Mouse (Mus musculus): ENCODE data around the gene Nudt22.

Gene Nudt22

GRCm38 (mm10) chr19:6949951-6950350 lies 46.0 kb downstream of the Nudt22 start:
- DNase-seq (ENCODE audit: low spot score): no peak

- no peak for DNase-seq (ENCODE audit: low spot score)
These were observed 46.4 kb downstream of the Nudt22 start for GRCm38 (mm10) chr19:6949532-6949931.

GRCm38 (mm10) chr19:6948186-6948585 lies 47.7 kb downstream of the Nudt22 start:
- DNase-seq (ENCODE audit: low spot score): no peak

DNA sequence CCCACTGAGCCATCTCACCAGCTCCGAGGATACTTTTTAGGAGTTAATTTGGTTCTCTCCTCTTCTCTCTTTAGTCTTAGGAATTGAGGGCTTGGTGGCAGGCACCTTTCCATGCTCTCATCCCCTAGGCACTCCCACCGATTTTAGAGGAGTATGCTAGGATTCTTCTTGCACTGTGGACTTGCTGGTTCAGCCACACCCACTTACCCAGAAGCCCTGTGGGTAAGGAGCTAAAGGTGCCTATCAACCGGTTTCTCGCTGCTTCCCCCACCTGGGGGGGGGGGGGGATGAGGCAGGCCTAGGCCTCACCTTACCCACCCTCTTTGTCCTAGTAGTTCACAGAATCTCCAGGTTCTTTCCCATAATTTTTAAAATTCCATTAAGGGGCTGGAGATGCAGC lies 48.2 kb downstream of the Nudt22 start:
- DNase-seq (ENCODE audit: low spot score): no peak

DNA sequence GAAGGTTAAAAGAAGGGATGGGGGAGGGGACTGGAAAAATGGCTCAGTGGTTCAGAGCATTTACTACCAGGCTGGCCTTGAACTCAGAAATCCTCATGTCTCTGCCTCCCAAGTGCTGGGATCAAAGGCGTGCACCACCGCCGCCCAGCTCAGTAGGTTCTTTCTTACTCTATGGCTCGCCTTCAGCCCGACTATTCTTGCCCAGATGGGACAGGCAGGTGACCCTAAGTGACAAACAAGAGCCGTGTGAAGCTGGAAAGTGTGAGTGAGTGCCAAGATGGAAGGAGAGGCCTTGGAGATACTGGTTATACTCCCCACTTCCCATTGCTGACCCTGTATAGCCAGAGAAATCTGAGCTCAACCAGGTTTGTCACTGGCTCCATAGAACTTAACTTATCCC lies 52.2 kb downstream of the Nudt22 start:
- DNase-seq (ENCODE audit: low spot score): no peak
